Mouse (Mus musculus) hindbrain, postnatal 0 days (tissue): Measurements from ENCODE around the gene Rab40c. TPM values are rescaled to one million over a fixed set of nuclear protein-coding genes. Genes with fewer than 3 reads are reported as not detected.
A peak's percentile ranks its signal among the peaks of the same experiment; 100 is the strongest.

Source experiments
- ATAC-seq: fragments of 200-750 bp; cut with Nextera tagmentation; 2 replicates; pipeline ENCODE4 v1.8.0; 2017; ENCODE audit warnings: mild to moderate bottlenecking, moderate TSS enrichment, moderate library complexity
- DNase-seq: peaks from one replicate; pipeline ENCODE4 v3.0.0-alpha.2; 2015; ENCODE audit warnings: low spot score
- H3K27ac ChIP-seq: fragments of 300-500 bp; sonication (generic); 2 replicates; pipeline ENCODE4 v1.5.1; 2014; ENCODE audit warnings: mild to moderate bottlenecking
- H3K27me3 ChIP-seq: fragments of 300-500 bp; sonication (generic); 2 replicates; pipeline ENCODE4 v1.6.1; 2014; ENCODE audit warnings: low read length, mixed read lengths; ENCODE audit not compliant: insufficient read depth
- H3K36me3 ChIP-seq: fragments of 300-500 bp; sonication (generic); 2 replicates; pipeline ENCODE4 v1.6.1; 2014; ENCODE audit warnings: low read length, mixed read lengths; ENCODE audit not compliant: insufficient read depth
- H3K4me1 ChIP-seq: fragments of 300-500 bp; sonication (generic); 2 replicates; pipeline ENCODE4 v1.6.1; 2014; ENCODE audit warnings: antibody characterized with exemption, low read length, mixed read lengths; ENCODE audit not compliant: insufficient read depth
- H3K4me2 ChIP-seq: fragments of 300-500 bp; sonication (generic); 2 replicates; pipeline ENCODE4 v1.6.1; 2014; ENCODE audit warnings: low read depth, mild to moderate bottlenecking, low read length, moderate library complexity, mixed read lengths
- H3K4me3 ChIP-seq: fragments of 300-500 bp; sonication (generic); 2 replicates; pipeline ENCODE4 v1.5.1; 2014; ENCODE audit warnings: low read length
- H3K9ac ChIP-seq: fragments of 300-500 bp; sonication (generic); replicated peaks from 2 replicates; pipeline ENCODE4 v1.6.1; 2014; ENCODE audit warnings: mild to moderate bottlenecking, low read length, moderate library complexity, mixed read lengths
- H3K9me3 ChIP-seq: fragments of 300-500 bp; sonication (generic); 2 replicates; pipeline ENCODE4 v1.6.1; 2016; ENCODE audit warnings: low read length, mixed read lengths
- CTCF ChIP-seq: IDR thresholded peaks from 2 replicates; pipeline ENCODE4 v1.5.1; 2016; ENCODE audit warnings: antibody characterized with exemption, control low read depth, low read depth
- WGBS: fragments of 180-500 bp; shearing (Covaris S2); extraction: QIAGEN DNeasy Blood & Tissue Kit; methylation state at CpG from one replicate; pipeline ENCODE4 v1.1.7; 2014; 5-methylcytosine and 5-hydroxymethylcytosine counted together
- polyA plus RNA-seq: library from polyadenylated mRNA; unstranded; fragments of >200 nt; fragmentation: Nextera tagmentation; extraction: Ambion mirVana; gene quantifications from 2 replicates; pipeline ENCODE4 v1.2.1, GENCODE M21; 2015
- total RNA-seq: library from RNA; depleted of rRNA; stranded (reverse); fragments of >200 nt; gene quantifications from 2 replicates; pipeline ENCODE4 v1.2.3, GENCODE M21; 2014

Gene Rab40c
- total and polyA plus RNA-seq, 2 experiments from 2014 or later, result 34.7 to 39.1 TPM

- Histone ChIP-seq H3K27ac (no peak overlapping the region), H3K27me3 (no peaks in the 10 kb centered on the region), H3K4me1 (peaks cover 4% of the 10 kb centered on the region; the same call in 1 of the 2 replicates), H3K4me3 (no peak overlapping the region), H3K9me3 (no peaks in the 10 kb centered on the region), H3K4me2 (no peak overlapping the region), H3K36me3 (no peaks in the 10 kb centered on the region), H3K9ac (no peak overlapping the region)
- TF ChIP-seq CTCF, result no peak
- no peak for DNase-seq
- WGBS, result 88% methylated on average over 23 of the region's 23 CpGs
- ATAC-seq, result no peak
Observed at GRCm38 (mm10) chr17:25959630-25960467, 40.3 kb upstream of the Rab40c start.

GRCm38 (mm10) chr17:25958771-25959494, 39.4 kb upstream of the Rab40c start:
- TF ChIP-seq CTCF, result no peak
- Histone ChIP-seq H3K9ac (0 out of 2 replicates have a peak overlapping the region, but pooled peaks have one; percentile 13), H3K4me2 (no peak overlapping the region), H3K36me3 (no peaks in the 10 kb centered on the region), H3K27ac (peak overlapping the region; percentile 60), H3K27me3 (no peaks in the 10 kb centered on the region), H3K4me3 (no peak overlapping the region), H3K9me3 (no peaks in the 10 kb centered on the region), H3K4me1 (peaks cover 4% of the 10 kb centered on the region; the same call in 1 of the 2 replicates)
- 86% methylated on average over 11 of the region's 11 CpGs for WGBS
- ATAC-seq (no peak), DNase-seq (peak; percentile 21)

GRCm38 (mm10) chr17:25957586-25958051, 38.1 kb upstream of the Rab40c start:
- Histone ChIP-seq H3K9ac (no peak overlapping the region), H3K27me3 (no peaks in the 10 kb centered on the region), H3K4me3 (no peak overlapping the region), H3K27ac (peak overlapping the region; percentile 60; the same call in 1 of the 2 replicates), H3K4me1 (peaks cover 7% of the 10 kb centered on the region; the same call in 1 of the 2 replicates), H3K36me3 (no peaks in the 10 kb centered on the region), H3K9me3 (no peaks in the 10 kb centered on the region), H3K4me2 (no peak overlapping the region)
- ATAC-seq (peak; percentile 59), DNase-seq (peak; percentile 72)
- 51% methylated on average over 14 of the region's 14 CpGs for WGBS
- no peak for TF ChIP-seq CTCF

- TF ChIP-seq CTCF, result no peak
- 64% methylated on average over 7 of the region's 7 CpGs for WGBS
- Histone ChIP-seq H3K4me1 (peaks cover 7% of the 10 kb centered on the region; the same call in 1 of the 2 replicates), H3K9me3 (no peaks in the 10 kb centered on the region), H3K4me3 (no peak overlapping the region), H3K36me3 (no peaks in the 10 kb centered on the region), H3K9ac (no peak overlapping the region), H3K4me2 (no peak overlapping the region), H3K27me3 (peaks cover 7% of the 10 kb centered on the region; the same call in 1 of the 2 replicates), H3K27ac (peak overlapping the region; percentile 60)
- DNase-seq, result peak; percentile 57
- ATAC-seq, result no peak
Observed at GRCm38 (mm10) chr17:25956631-25957030, 37.1 kb upstream of the Rab40c start.

- 37% methylated on average over 7 of the region's 7 CpGs for WGBS
- no peaks in the 10 kb centered on the region for H3K36me3 ChIP-seq
- no peak overlapping the region for H3K4me3 ChIP-seq
- no peak overlapping the region for H3K9ac ChIP-seq
- no peak overlapping the region for H3K4me2 ChIP-seq
- DNase-seq (peak; percentile 65), ATAC-seq (0 out of 2 replicates have a peak, but pooled peaks have one; percentile 25)
- H3K9me3 ChIP-seq, result no peaks in the 10 kb centered on the region
- H3K27me3 ChIP-seq, result peaks cover 7% of the 10 kb centered on the region; the same call in 1 of the 2 replicates
- peak overlapping the region; percentile 60 for H3K27ac ChIP-seq
- peaks cover 7% of the 10 kb centered on the region; the same call in 1 of the 2 replicates for H3K4me1 ChIP-seq
- no peak for TF ChIP-seq CTCF
Observed at GRCm38 (mm10) chr17:25956201-25956600, 36.7 kb upstream of the Rab40c start.

GRCm38 (mm10) chr17:25955736-25956135, 36.2 kb upstream of the Rab40c start:
- Histone ChIP-seq H3K9me3 (no peaks in the 10 kb centered on the region), H3K4me2 (no peak overlapping the region)
- 60% methylated on average over 3 of the region's 3 CpGs for WGBS

More at GRCm38 (mm10) chr17:25955736-25956135, 36.2 kb upstream of the Rab40c start:
- no peak overlapping the region for H3K4me3 ChIP-seq
- no peak for ATAC-seq
- H3K9ac ChIP-seq, result no peak overlapping the region
- DNase-seq, result no peak
- no peak for TF ChIP-seq CTCF
- H3K27ac ChIP-seq, result no peak overlapping the region
- peaks cover 7% of the 10 kb centered on the region; the same call in 1 of the 2 replicates for H3K4me1 ChIP-seq
- H3K27me3 ChIP-seq, result peaks cover 7% of the 10 kb centered on the region; the same call in 1 of the 2 replicates
- H3K36me3 ChIP-seq, result no peaks in the 10 kb centered on the region
